Mouse (Mus musculus): ENCODE results near the gene Nrarp. TPM values are rescaled to one million over a fixed set of nuclear protein-coding genes. Genes with fewer than 3 reads are reported as not detected.

Gene Nrarp
- 7.7 and 8.2 TPM in 2 replicates for polyA plus RNA-seq (2015; fragmentation: Nextera tagmentation; extraction: Ambion mirVana)

DNA sequence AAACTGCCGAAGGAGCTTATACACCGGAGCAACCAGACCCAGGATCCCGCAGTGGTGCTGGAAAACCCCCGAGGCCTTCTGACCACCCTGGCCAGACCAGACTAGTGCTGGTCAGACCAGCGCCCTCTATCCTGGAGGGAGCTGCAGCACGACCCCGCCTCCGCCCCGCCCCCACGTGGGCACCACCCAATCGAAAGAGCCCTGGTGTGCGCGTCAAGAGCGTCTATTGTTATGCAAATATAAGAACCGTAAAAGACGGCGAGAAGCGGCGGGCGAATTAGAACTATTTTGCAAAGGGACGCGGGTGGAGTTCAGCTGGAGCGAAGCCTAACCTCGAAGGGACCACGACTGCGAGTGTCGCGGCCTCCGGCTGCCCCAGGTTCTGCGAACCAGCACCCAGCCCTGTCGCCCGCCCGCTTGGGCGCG is at the start of gene Nrarp:
Gene Nrarp, plus strand, starts transcription at position 281 of the 426 bp plus-strand sequence.
- Histone ChIP-seq H3K27me3 (replicated peaks) (peaks cover 89% of the 10 kb centered on the region), H3K9me3 (no peaks in the 10 kb centered on the region), H3K4me3 (peak within 1 kb of the TSS; percentile 63), H3K36me3 (no peaks in the 10 kb centered on the region), H3K4me1 (peaks cover 72% of the 10 kb centered on the region), H3K4me2 (peak within 1 kb of the TSS; percentile 82), H3K27ac (replicated peaks) (peak within 1 kb of the TSS; percentile 78), H3K9ac (peak within 1 kb of the TSS; percentile 80)
- peak; percentile 76 for ATAC-seq (ENCODE audit: extremely low read depth, insufficient number of reproducible peaks, low FRiP score, low TSS enrichment)
- under 1% methylated on average over 35 of the region's 35 CpGs for WGBS

DNA sequence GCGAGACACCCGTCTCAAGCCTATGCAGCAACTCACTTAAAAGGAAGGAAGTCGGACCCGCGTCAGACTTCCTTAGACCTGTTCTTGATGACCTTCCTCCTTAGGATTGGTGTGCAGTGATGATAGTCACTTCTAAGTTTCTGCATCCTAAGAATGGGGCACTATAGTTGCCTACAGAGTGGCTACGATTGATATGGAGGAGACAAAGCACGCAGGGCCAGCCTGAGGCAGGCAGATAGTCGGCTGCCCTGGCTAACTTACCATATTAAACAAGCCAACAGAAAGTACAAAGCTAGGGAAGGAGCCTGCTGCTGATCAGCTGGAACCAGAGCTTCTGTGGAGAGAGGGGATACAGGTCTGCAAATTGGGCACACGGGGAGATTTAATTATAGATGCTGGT is 49.0 kb upstream of the Nrarp start:
- H3K4me1 ChIP-seq, result peaks cover 32% of the 10 kb centered on the region
- no peak overlapping the region for H3K4me3 ChIP-seq
- no peak for ATAC-seq (ENCODE audit: extremely low read depth, insufficient number of reproducible peaks, low FRiP score, low TSS enrichment)
- H3K4me2 ChIP-seq, result no peak overlapping the region
- H3K27ac ChIP-seq (replicated peaks), result no peak overlapping the region
- H3K9me3 ChIP-seq, result no peaks in the 10 kb centered on the region
- H3K27me3 ChIP-seq (replicated peaks), result no peaks in the 10 kb centered on the region
- no peak overlapping the region for H3K9ac ChIP-seq
- no peaks in the 10 kb centered on the region for H3K36me3 ChIP-seq
- 64% methylated on average over 9 of the region's 9 CpGs for WGBS

DNA sequence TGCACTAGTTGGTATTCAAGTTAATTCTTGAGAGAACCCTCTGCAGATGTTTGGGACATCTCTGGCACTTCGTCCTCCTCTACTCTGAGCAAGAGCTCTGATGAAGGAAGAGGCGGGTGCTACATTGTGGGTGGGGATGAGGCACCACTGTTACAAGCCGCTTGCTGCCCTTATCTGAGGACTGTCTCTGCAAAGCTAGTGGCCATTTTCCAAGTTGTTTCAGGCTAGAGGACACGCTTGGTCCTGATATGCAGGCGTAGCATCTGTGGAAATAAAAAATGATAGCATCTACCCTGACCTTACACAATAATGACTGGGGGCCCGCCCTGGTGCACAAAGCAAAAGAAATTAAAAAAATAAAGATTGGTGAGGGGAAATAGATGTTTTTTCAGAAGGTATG is 42.7 kb upstream of the Nrarp start:
- H3K36me3 ChIP-seq, result no peaks in the 10 kb centered on the region
- WGBS, result 37% methylated on average over 6 of the region's 6 CpGs
- no peaks in the 10 kb centered on the region for H3K27me3 ChIP-seq (replicated peaks)
- no peak overlapping the region for H3K4me3 ChIP-seq
- no peak overlapping the region for H3K4me2 ChIP-seq
- H3K4me1 ChIP-seq, result no peaks in the 10 kb centered on the region
- ATAC-seq (ENCODE audit: extremely low read depth, insufficient number of reproducible peaks, low FRiP score, low TSS enrichment), result no peak
- no peaks in the 10 kb centered on the region for H3K9me3 ChIP-seq
- no peak overlapping the region for H3K27ac ChIP-seq (replicated peaks)
- H3K9ac ChIP-seq, result no peak overlapping the region

DNA sequence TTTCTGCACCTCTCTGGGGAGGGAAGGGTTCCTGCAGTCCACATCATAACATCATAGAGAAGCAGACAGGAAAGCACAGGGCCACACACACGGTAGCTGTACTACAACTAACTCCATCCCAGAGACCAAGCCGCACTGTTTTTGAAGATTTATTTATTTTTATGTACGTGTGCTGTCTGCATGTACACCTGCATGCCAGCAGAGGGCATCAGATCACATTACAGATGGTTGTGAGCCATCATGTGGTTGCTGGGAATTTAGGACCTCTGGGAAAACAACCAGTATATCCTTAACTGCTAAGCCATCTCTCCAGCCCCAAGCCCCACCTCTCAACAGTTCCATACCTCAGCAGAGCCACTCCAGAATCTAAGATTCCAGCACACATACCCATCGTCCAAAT is 39.4 kb upstream of the Nrarp start:
- H3K36me3 ChIP-seq, result no peaks in the 10 kb centered on the region
- H3K27me3 ChIP-seq (replicated peaks), result no peaks in the 10 kb centered on the region
- no peaks in the 10 kb centered on the region for H3K9me3 ChIP-seq
- H3K9ac ChIP-seq, result no peak overlapping the region
- H3K4me2 ChIP-seq, result no peak overlapping the region
- H3K4me3 ChIP-seq, result no peak overlapping the region
- H3K4me1 ChIP-seq, result peaks cover 4% of the 10 kb centered on the region
- WGBS, result 59% methylated on average over 4 of the region's 4 CpGs
- no peak overlapping the region for H3K27ac ChIP-seq (replicated peaks)
- no peak for ATAC-seq (ENCODE audit: extremely low read depth, insufficient number of reproducible peaks, low FRiP score, low TSS enrichment)

DNA sequence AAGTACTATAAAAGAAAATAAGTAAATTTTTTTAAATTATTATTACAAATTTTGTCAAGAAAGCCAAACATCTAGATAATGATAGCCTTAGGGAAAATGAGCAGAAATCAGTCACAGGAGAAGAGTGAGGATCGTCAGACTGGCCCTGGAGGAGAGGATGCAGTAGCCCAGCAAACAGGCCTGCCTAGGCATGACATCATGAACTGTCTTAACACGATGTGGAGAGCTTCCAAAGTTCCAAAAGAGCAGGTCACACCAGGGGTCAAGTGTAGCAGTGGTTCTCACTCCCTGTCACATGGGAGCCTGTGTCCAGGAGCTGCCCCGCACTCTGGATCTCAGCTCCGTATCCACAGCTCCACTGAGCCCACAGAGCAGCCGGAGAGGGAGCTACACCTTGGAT is 38.6 kb upstream of the Nrarp start:
- Histone ChIP-seq H3K27ac (replicated peaks) (no peak overlapping the region), H3K27me3 (replicated peaks) (no peaks in the 10 kb centered on the region), H3K9me3 (no peaks in the 10 kb centered on the region), H3K36me3 (no peaks in the 10 kb centered on the region), H3K4me1 (peaks cover 4% of the 10 kb centered on the region), H3K4me2 (no peak overlapping the region), H3K9ac (no peak overlapping the region), H3K4me3 (no peak overlapping the region)
- 72% methylated on average over 5 of the region's 5 CpGs for WGBS
- ATAC-seq (ENCODE audit: extremely low read depth, insufficient number of reproducible peaks, low FRiP score, low TSS enrichment), result no peak

DNA sequence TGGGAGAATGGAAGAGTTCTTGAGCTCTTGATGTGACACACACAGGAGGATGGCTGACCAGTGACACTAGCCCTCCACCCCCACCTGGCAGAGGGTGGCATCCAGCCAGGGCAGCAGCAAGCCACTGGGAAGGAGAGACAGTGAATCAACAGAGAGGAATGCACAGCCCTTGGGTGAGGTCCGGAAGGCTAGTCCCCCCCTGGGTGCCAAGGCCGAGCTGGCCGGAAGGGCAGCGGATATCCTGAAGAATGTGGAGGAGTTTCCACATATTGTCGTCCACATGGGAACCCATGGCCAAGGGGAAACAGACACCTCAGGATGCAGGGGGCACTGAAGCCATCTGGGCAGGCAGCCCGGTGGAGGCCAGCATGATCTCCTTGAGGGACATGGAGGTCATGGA is 35.2 kb upstream of the Nrarp start:
- WGBS, result 65% methylated on average over 6 of the region's 6 CpGs
- ATAC-seq (ENCODE audit: extremely low read depth, insufficient number of reproducible peaks, low FRiP score, low TSS enrichment), result no peak

DNA sequence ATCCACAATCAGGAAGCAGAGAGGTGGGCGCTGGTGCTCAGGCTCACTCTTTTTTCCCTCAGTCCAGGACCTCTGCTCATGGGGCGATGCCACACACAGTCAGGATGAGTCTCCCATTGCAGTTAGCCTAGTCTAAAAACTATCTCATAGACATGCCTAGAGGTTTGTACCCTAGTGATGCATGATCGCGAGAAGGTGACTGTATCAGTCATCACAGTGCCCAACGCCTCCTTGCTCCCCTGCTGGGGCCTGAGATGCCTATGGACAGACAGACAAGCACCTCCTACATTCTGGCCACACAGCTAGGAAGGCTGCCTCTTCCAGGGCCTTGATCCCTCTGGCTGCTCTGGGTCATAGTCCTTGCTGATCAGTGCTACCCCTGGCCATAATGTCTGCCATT is 33.2 kb upstream of the Nrarp start:
- no peak overlapping the region for H3K9ac ChIP-seq
- H3K27ac ChIP-seq (replicated peaks), result no peak overlapping the region
- H3K4me3 ChIP-seq, result no peak overlapping the region
- no peaks in the 10 kb centered on the region for H3K36me3 ChIP-seq
- peaks cover 4% of the 10 kb centered on the region for H3K4me1 ChIP-seq
- ATAC-seq (ENCODE audit: extremely low read depth, insufficient number of reproducible peaks, low FRiP score, low TSS enrichment), result no peak
- H3K27me3 ChIP-seq (replicated peaks), result no peaks in the 10 kb centered on the region
- H3K4me2 ChIP-seq, result no peak overlapping the region
- WGBS, result 84% methylated on average over 5 of the region's 5 CpGs
- no peaks in the 10 kb centered on the region for H3K9me3 ChIP-seq

More for the DNA sequence above, 35.2 kb upstream of the Nrarp start:
- Histone ChIP-seq H3K36me3 (no peaks in the 10 kb centered on the region), H3K9me3 (no peaks in the 10 kb centered on the region), H3K4me2 (no peak overlapping the region), H3K27me3 (replicated peaks) (no peaks in the 10 kb centered on the region), H3K4me1 (peaks cover 4% of the 10 kb centered on the region), H3K9ac (no peak overlapping the region), H3K4me3 (no peak overlapping the region), H3K27ac (replicated peaks) (no peak overlapping the region)

DNA sequence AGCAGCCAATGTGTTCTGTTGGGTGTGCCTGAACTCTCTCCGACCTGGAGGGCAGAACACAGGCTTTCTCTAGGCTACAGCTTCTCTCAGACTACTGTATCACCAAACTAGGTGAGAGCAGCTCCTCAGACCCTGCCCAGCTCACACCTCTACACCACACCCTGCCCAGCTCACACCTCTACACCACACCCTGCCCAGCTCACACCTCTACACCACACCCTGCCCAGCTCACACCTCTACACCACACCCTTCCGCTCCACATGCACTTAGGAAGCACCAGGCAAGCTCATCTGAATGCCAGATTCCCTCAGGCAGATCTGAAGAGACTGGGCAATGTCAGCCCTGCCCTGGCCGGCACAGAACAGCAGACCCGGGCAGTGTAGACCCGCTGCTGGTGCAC is 32.7 kb upstream of the Nrarp start:
- WGBS, result 70% methylated on average over 5 of the region's 5 CpGs
- ATAC-seq (ENCODE audit: extremely low read depth, insufficient number of reproducible peaks, low FRiP score, low TSS enrichment), result no peak
- Histone ChIP-seq H3K27me3 (replicated peaks) (no peaks in the 10 kb centered on the region), H3K4me2 (no peak overlapping the region), H3K4me3 (no peak overlapping the region), H3K27ac (replicated peaks) (no peak overlapping the region), H3K9ac (no peak overlapping the region), H3K9me3 (no peaks in the 10 kb centered on the region), H3K36me3 (no peaks in the 10 kb centered on the region), H3K4me1 (peaks cover 4% of the 10 kb centered on the region)

DNA sequence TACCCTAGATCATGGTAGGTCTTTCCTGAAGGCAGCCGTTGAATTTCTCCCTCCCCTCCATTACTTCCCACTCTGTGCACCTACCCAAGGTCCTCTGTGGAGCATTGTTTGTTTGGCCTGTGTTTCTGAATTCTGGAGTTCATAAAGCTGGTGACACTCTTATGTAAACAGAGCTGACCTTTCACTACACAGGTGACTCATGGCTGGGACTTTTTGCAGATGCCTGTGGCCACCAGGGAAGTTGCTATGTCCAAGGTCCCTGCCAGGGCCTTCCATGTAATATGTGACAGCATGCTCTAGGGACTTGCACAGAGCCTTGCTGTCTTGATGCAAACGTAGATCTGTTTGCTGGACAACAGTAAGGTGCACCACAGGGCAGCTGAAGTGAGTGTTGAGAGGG is 30.9 kb upstream of the Nrarp start:
- H3K4me2 ChIP-seq, result no peak overlapping the region
- no peak for ATAC-seq (ENCODE audit: extremely low read depth, insufficient number of reproducible peaks, low FRiP score, low TSS enrichment)
- H3K9me3 ChIP-seq, result no peaks in the 10 kb centered on the region
- 79% methylated on average over 2 of the region's 2 CpGs for WGBS
- peaks cover 4% of the 10 kb centered on the region for H3K4me1 ChIP-seq
- no peak overlapping the region for H3K27ac ChIP-seq (replicated peaks)
- no peaks in the 10 kb centered on the region for H3K36me3 ChIP-seq
- no peaks in the 10 kb centered on the region for H3K27me3 ChIP-seq (replicated peaks)
- H3K9ac ChIP-seq, result no peak overlapping the region
- H3K4me3 ChIP-seq, result no peak overlapping the region

DNA sequence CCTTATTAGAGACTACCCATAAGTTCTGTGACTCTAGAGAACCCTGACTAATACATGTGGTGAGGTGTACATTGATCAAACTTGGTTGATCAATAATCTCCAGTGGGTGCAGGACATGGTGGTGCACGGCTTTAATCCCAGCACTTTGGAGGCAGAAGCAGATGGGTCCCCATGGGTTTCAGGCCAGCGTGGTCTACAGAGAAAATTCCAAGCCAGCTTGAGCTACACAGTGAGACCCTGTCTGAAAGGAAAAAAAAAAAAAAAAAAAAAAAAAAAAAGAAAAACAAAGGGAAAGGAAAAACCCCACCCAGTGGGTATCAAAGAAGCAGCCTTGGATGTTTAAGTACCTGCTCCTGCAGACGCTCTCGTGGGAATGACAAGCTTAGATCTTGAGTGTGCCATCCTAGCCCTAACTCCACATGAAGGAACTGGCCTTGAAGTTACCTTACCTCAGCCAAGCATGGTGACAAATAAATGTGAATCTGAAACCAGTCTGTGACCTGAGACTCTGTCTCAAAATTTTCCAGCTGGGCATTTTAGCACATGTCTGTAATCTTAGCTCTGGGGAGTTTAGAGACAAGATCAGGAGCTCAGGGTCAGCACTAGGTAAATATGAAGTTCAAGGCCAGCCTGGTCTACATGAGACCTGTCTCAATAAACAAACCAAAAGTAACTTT is 29.1 kb upstream of the Nrarp start:
- 65% methylated on average over 4 of the region's 4 CpGs for WGBS

DNA sequence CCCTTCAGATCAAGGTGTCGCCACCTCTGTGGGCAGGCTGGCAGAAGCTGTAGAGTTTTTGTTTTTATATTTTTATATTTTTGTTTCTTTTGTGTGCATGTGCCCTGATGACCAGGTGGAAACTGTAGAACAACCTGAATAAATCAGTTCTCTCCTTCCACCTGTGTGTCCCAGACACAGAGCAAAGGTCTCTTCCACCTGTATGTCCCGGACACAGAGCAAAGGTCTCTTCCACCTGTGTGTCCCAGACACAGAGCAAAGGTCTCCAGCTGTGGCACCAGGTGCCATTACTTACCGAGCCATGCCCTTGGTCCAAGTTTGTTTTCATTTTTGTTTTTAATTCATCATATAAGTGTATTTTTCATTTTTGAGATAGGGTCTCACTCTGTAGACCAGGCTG is 24.4 kb upstream of the Nrarp start:
- no peaks in the 10 kb centered on the region for H3K36me3 ChIP-seq
- H3K27me3 ChIP-seq (replicated peaks), result no peaks in the 10 kb centered on the region
- H3K4me1 ChIP-seq, result no peaks in the 10 kb centered on the region
- H3K9me3 ChIP-seq, result no peaks in the 10 kb centered on the region
- H3K4me3 ChIP-seq, result no peak overlapping the region
- 87% methylated on average over 3 of the region's 3 CpGs for WGBS
- no peak overlapping the region for H3K4me2 ChIP-seq
- no peak overlapping the region for H3K27ac ChIP-seq (replicated peaks)
- ATAC-seq (ENCODE audit: extremely low read depth, insufficient number of reproducible peaks, low FRiP score, low TSS enrichment), result no peak
- H3K9ac ChIP-seq, result no peak overlapping the region

More for the DNA sequence above, 29.1 kb upstream of the Nrarp start:
- Histone ChIP-seq H3K36me3 (no peaks in the 10 kb centered on the region), H3K9me3 (no peaks in the 10 kb centered on the region), H3K4me1 (no peaks in the 10 kb centered on the region), H3K4me2 (no peak overlapping the region), H3K4me3 (no peak overlapping the region), H3K27ac (replicated peaks) (no peak overlapping the region), H3K9ac (no peak overlapping the region), H3K27me3 (replicated peaks) (no peaks in the 10 kb centered on the region)
- no peak for ATAC-seq (ENCODE audit: extremely low read depth, insufficient number of reproducible peaks, low FRiP score, low TSS enrichment)

DNA sequence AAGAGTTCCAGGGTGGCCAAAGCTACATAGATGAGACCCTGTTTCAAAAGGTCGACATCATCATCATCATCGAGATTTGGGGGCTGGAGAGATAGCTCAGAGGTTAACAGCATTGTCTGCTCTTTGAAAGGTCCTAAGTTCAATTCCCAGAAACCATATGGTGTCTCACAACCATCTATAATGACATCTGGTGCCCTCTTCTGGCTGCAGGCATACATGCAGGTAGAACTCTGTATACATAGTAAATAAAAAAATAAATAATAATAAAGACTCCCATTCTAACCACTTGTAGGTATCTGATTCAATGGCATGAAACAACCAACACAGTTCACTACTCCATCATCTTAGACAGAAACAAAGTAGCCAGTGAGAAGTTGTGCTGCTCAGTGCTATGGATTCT is 23.6 kb upstream of the Nrarp start:
- Histone ChIP-seq H3K9ac (no peak overlapping the region), H3K36me3 (no peaks in the 10 kb centered on the region), H3K9me3 (no peaks in the 10 kb centered on the region), H3K27me3 (replicated peaks) (no peaks in the 10 kb centered on the region), H3K4me2 (no peak overlapping the region), H3K27ac (replicated peaks) (no peak overlapping the region), H3K4me1 (no peaks in the 10 kb centered on the region), H3K4me3 (no peak overlapping the region)
- 41% methylated on average over 2 of the region's 2 CpGs for WGBS
- no peak for ATAC-seq (ENCODE audit: extremely low read depth, insufficient number of reproducible peaks, low FRiP score, low TSS enrichment)
